ENCODE assay signal across 20 mouse cellular contexts in genomic region chr13:104988009-104988540, GRCm38 (mm10).
DNase-seq lines count a peak whose midpoint lies in the region; ATAC-seq and TF ChIP-seq lines count a peak whose summit lies in the region.
"Had no signal": no experiment of that assay in that cellular context is flagged by ENCODE, and none has a peak within 500 bp of the region (broad histone marks: within the 10 kb centered on the region; RNA-seq: fewer than 3 reads in every experiment).

No protein-coding gene starts in this region.

- no peaks in the 10 kb centered on the region for H3K27me3 ChIP-seq in limb, embryonic 14.5 days (ENCODE audit: control insufficient read depth, insufficient read depth, low read length)
- H3K27me3 ChIP-seq: midbrain, embryonic 13.5 days had no signal

- H3K4me2 ChIP-seq in limb, embryonic 14.5 days (replicated peaks; ENCODE audit: low read depth, low read length, severe bottlenecking) = no peak overlapping the region; the same call in 1 of the 2 replicates
- H3K4me2 ChIP-seq: midbrain, embryonic 13.5 days had no signal

- peaks cover 11% of the 10 kb centered on the region for H3K4me1 ChIP-seq in limb, embryonic 14.5 days (ENCODE audit: control insufficient read depth, insufficient read depth, low read length)
- H3K4me1 ChIP-seq: midbrain, embryonic 13.5 days had no signal

- no peak for TF ChIP-seq POLR2A in limb, embryonic 14.5 days (IDR thresholded peaks at IDR 0.05; ENCODE audit: borderline replicate concordance, extremely low read depth, insufficient read depth, insufficient read length)

- H3K4me3 ChIP-seq in layer of hippocampus, adult 2 months = no peak overlapping the region
- no peak overlapping the region for H3K4me3 ChIP-seq in limb, embryonic 14.5 days (replicated peaks; ENCODE audit: low read length)
- H3K4me3 ChIP-seq: midbrain, embryonic 13.5 days; myocyte had no signal

- H3K36me3 ChIP-seq in limb, embryonic 14.5 days (ENCODE audit: control insufficient read depth, insufficient read depth, low read length) = no peaks in the 10 kb centered on the region
- H3K36me3 ChIP-seq: midbrain, embryonic 13.5 days had no signal

- H3K27ac ChIP-seq in layer of hippocampus, adult 2 months = peak overlapping the region; percentile 50
- peak overlapping the region; percentile 44; the same call in 1 of the 2 replicates for H3K27ac ChIP-seq in limb, embryonic 14.5 days (replicated peaks; ENCODE audit: low read depth, low read length)
- H3K27ac ChIP-seq: midbrain, embryonic 13.5 days had no signal

- TF ChIP-seq CTCF in layer of hippocampus, adult 2 months (conservative IDR thresholded peaks at IDR 0.05) = no peak

- peak; percentile 80 for ATAC-seq in cerebellum, adult (ENCODE audit: insufficient number of reproducible peaks, low FRiP score, low TSS enrichment)
- ATAC-seq in limb, embryonic 14.5 days (ENCODE audit: low FRiP score, low read depth) = no peak; the same call in 1 of the 2 replicates
- ATAC-seq: forebrain, postnatal 0 days; lung, postnatal 0 days; midbrain, embryonic 13.5 days had no signal

- H3K9me3 ChIP-seq in limb, embryonic 14.5 days (ENCODE audit: control insufficient read depth, low read length) = no peaks in the 10 kb centered on the region
- H3K9me3 ChIP-seq: midbrain, embryonic 13.5 days had no signal

- no peak for DNase-seq in cerebellum, adult 11 months
- DNase-seq in layer of hippocampus, adult 2 months (ENCODE audit: low spot score in 2 of 2) = no peak
- DNase-seq in layer of hippocampus, adult 18-20 months (ENCODE audit: low spot score in 2 of 2) = no peak
- peak; percentile 48 to 50 for DNase-seq in cerebellum, postnatal 25 days
- peak; percentile 50 for DNase-seq in limb, embryonic 14.5 days (ENCODE audit: low spot score)
- DNase-seq in layer of hippocampus, postnatal 14 days (ENCODE audit: low spot score in 2 of 2) = no peak
- no peak for DNase-seq in lung, postnatal 14 days
- DNase-seq: adrenal gland, adult 8-10 months; forebrain, postnatal 0 days; gastrocnemius, postnatal 14 days; kidney, adult 18-20 months; kidney, postnatal 10 days; layer of hippocampus, adult 9-11 months; liver; spleen, adult 18-20 months; thymus, postnatal 36 days had no signal

- H3K9ac ChIP-seq in limb, embryonic 14.5 days (ENCODE audit: low read depth, low read length, severe bottlenecking) = no peak overlapping the region
- H3K9ac ChIP-seq: forebrain, postnatal 0 days; midbrain, embryonic 13.5 days had no signal

- 36% methylated on average over 13 of the region's 13 CpGs for WGBS in limb, embryonic 14.5 days

Comparison
In these comparisons a context has a peak if more than half of its experiments do, and no peak if none do; other contexts are left out.
1. DNase-seq: peak in cerebellum, postnatal 25 days (2 of 2) and limb, embryonic 14.5 days (single experiment); none in cerebellum, adult 11 months (single experiment), layer of hippocampus, adult 2 months (0 of 2), layer of hippocampus, adult 18-20 months (0 of 2), layer of hippocampus, postnatal 14 days (0 of 2) and lung, postnatal 14 days (single experiment).